Mouse (Mus musculus) ES-E14 (cell line): Measurements from ENCODE around the gene Gm17584. TPM values are rescaled to one million over a fixed set of nuclear protein-coding genes. Genes with fewer than 3 reads are reported as not detected.
"Not testable (repeated sequence)": the region's sequence is repeated elsewhere in the genome, so short reads cannot be mapped to it uniquely, and the experiment has no call there.

Experiments
- DNase-seq: peaks from one replicate; pipeline ENCODE4 v3.0.0-alpha.2; 2013; ENCODE audit warnings: low read depth, low spot score
- H3K27ac ChIP-seq: 2 replicates; pipeline ENCODE4 v1.5.1; 2012; ENCODE audit warnings: low read depth, mild to moderate bottlenecking, low read length, moderate library complexity, mixed read lengths; ENCODE audit not compliant: poor library complexity, insufficient read depth, severe bottlenecking
- H3K36me3 ChIP-seq: 2 replicates; pipeline ENCODE4 v1.6.1; 2012; ENCODE audit warnings: mild to moderate bottlenecking, low read length, moderate library complexity, mixed read lengths; ENCODE audit not compliant: control insufficient read depth, poor library complexity, insufficient read depth, severe bottlenecking
- H3K4me1 ChIP-seq, 2 experiments: fragments of 150-350 bp in 1 of 2; sonication (generic) in 1 of 2; 2 replicates each; pipeline ENCODE4 v1.6.1; 2012; ENCODE audit warnings: low read length in 2 of 2, mild to moderate bottlenecking in 1 of 2, mixed read lengths in 1 of 2; ENCODE audit not compliant: control insufficient read depth in 2 of 2, insufficient read depth in 2 of 2, poor library complexity in 1 of 2
- H3K4me3 ChIP-seq, 2 experiments: fragments of 150-350 bp in 1 of 2; sonication (generic) in 1 of 2; 2 replicates each; pipeline ENCODE4 v1.5.1; 2012; ENCODE audit warnings: low read length in 2 of 2, low read depth in 1 of 2, mild to moderate bottlenecking in 1 of 2, mixed read lengths in 1 of 2; ENCODE audit not compliant: insufficient read depth in 1 of 2, poor library complexity in 1 of 2, severe bottlenecking in 1 of 2
- H3K9ac ChIP-seq: 2 replicates; pipeline ENCODE4 v1.6.1; 2012; ENCODE audit warnings: low read depth, mild to moderate bottlenecking, low read length, mixed read lengths; ENCODE audit not compliant: poor library complexity, insufficient read depth, severe bottlenecking
- H3K9me3 ChIP-seq: fragments of 150-350 bp; sonication (generic); 2 replicates; pipeline ENCODE4 v1.6.1; 2012; ENCODE audit warnings: low read depth, mild to moderate bottlenecking, low read length; ENCODE audit not compliant: control insufficient read depth, insufficient read depth
- in situ Hi-C, 2 experiments: fragments of 600-800 bp; cut with MboI; formaldehyde crosslinking; loops; one replicate each; pipeline ENCODE4 v1.15.1; 2025; ENCODE audit warnings: low sequenced_read_pairs in 2 of 2, inconsistent platforms in 1 of 2; ENCODE audit not compliant: unreplicated experiment in 2 of 2
- total RNA-seq: library from RNA; depleted of rRNA; stranded (reverse); fragments of 300-350 nt; gene quantifications from 2 replicates; pipeline ENCODE4 v1.2.3, GENCODE M21; 2012; rRNA removed

The Gm17584 gene
- total RNA-seq, result not detected in 2 replicates

- H3K4me1 ChIP-seq, H3K9ac ChIP-seq, H3K36me3 ChIP-seq, H3K4me3 ChIP-seq, H3K27ac ChIP-seq, in situ Hi-C loops, DNase-seq, H3K9me3 ChIP-seq: not testable (repeated sequence)
Measured at GRCm38 (mm10) chrX:124500263-124500662, at the start of gene Gm17584. TSS of gene Gm17584 (plus strand) at chrX:124500563.

Other genes with a start within 250 kb of the Gm17584 start
- not detected in 2 replicates for gene Gm17469, start 129.3 kb downstream of the Gm17584 start, total RNA-seq